Mouse (Mus musculus) MEL (cell line): ENCODE data around the gene St7l.

Source experiments
- CHD1 ChIP-seq: IDR thresholded peaks from 2 replicates; pipeline ENCODE4 v1.6.1; 2012; ENCODE audit warnings: low read depth, mild to moderate bottlenecking, inconsistent platforms, low read length, improper control_type of control experiment
- E2F4 ChIP-seq: IDR thresholded peaks from 2 replicates; pipeline ENCODE4 v1.6.1; 2011; ENCODE audit warnings: low read depth, low read length, improper control_type of control experiment, borderline replicate concordance
- EP300 ChIP-seq, 2 experiments: IDR thresholded peaks; 2 replicates each; pipeline ENCODE4 v1.6.1; 2011; ENCODE audit warnings: improper control_type of control experiment in 2 of 2, low read length in 2 of 2, low read depth in 1 of 2, mild to moderate bottlenecking in 1 of 2
- POLR2AphosphoS5 ChIP-seq: IDR thresholded peaks from 2 replicates; pipeline ENCODE4 v1.6.1; 2012; ENCODE audit warnings: low read depth, borderline replicate concordance, mild to moderate bottlenecking, inconsistent platforms, low read length, moderate library complexity, mixed read lengths
- SIN3A ChIP-seq: IDR thresholded peaks from 2 replicates; pipeline ENCODE4 v1.6.1; 2012; ENCODE audit warnings: low read length, improper control_type of control experiment, inconsistent platforms
- TCF12 ChIP-seq: IDR thresholded peaks from 2 replicates; pipeline ENCODE4 v1.6.1; 2014; ENCODE audit warnings: low read depth, mild to moderate bottlenecking, inconsistent platforms, low read length, improper control_type of control experiment, moderate library complexity

GRCm38 (mm10) chr3:104960026-104961000, 96.5 kb downstream of the St7l start:
- TF ChIP-seq E2F4 (no peak), TCF12 (no peak), CHD1 (no peak), POLR2AphosphoS5 (no peak), SIN3A (no peak), EP300 (IDR thresholded peaks at IDR 0.05; ENCODE audit: low read depth in 1 of 2, low read length in 2 of 2) (no peak)
